In the genomic region with DNA sequence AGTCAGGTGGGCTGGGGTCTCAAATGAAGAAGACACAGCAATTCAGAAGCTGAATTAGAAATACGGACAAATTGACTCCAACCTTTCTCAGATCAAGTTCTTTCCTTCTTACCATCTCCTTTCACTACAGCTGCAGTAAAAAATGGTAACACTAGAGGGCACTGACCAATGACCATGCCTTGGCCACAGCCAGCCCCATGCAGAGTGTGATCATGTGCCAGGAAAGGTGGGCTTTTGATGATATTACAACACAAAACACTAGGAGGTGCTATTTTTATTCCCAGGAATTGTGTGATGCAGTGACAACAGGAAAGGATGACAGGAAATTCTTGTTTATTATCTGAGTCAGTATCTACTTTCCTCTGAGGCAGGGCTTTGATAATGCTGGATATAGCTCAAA, we compare ENCODE assay signal across 9 mouse cellular contexts. TPM values are rescaled to one million over a fixed set of nuclear protein-coding genes. Genes with fewer than 3 reads are reported as not detected.
A peak's percentile ranks its signal among the peaks of the same experiment; 100 is the strongest.
DNase-seq lines count a peak whose midpoint lies in the region; ATAC-seq and TF ChIP-seq lines count a peak whose summit lies in the region.
"Had no signal": no experiment of that assay in that cellular context is flagged by ENCODE, and none has a peak within 500 bp of the region (broad histone marks: within the 10 kb centered on the region; RNA-seq: fewer than 3 reads in every experiment).

No protein-coding gene starts in this region.

- DNase-seq in cerebellum, postnatal 10 days: peak; percentile 26 to 41
- no peak for DNase-seq in cerebellum, adult 8-10 months
- no peak for DNase-seq in testis, postnatal 14 days (ENCODE audit: low spot score)
- peak; percentile 60 for DNase-seq in kidney, postnatal 0 days (ENCODE audit: low spot score)
- no peak for DNase-seq in midbrain, postnatal 0 days (ENCODE audit: low spot score)
- no peak for DNase-seq in left cerebral cortex, postnatal 10 days (ENCODE audit: extremely low spot score in 1 of 2, low spot score in 2 of 2)
- no peak for DNase-seq in frontal cortex, postnatal 14 days (ENCODE audit: low spot score in 2 of 2)

- H3K4me2 ChIP-seq in kidney, postnatal 0 days (ENCODE audit: low read length): no peak overlapping the region
- H3K4me2 ChIP-seq in midbrain, postnatal 0 days (ENCODE audit: low read depth, low read length, poor library complexity, severe bottlenecking): no peak overlapping the region

- WGBS in kidney, postnatal 0 days: 68% methylated on average over 1 of the region's 1 CpGs
- WGBS in midbrain, postnatal 0 days: 66% methylated on average over 1 of the region's 1 CpGs

- H3K4me1 ChIP-seq in testis, adult 2 months (ENCODE audit: control insufficient read depth, insufficient read depth, low read length): no peaks in the 10 kb centered on the region
- H3K4me1 ChIP-seq in kidney, postnatal 0 days (replicated peaks; ENCODE audit: insufficient read depth, low read length): no peaks in the 10 kb centered on the region
- no peaks in the 10 kb centered on the region for H3K4me1 ChIP-seq in midbrain, postnatal 0 days (ENCODE audit: insufficient read depth, low read length)

- H3K27ac ChIP-seq in testis, adult 2 months (ENCODE audit: control insufficient read depth, insufficient read depth, low read depth, low read length): no peak overlapping the region
- no peak overlapping the region for H3K27ac ChIP-seq in kidney, postnatal 0 days
- H3K27ac ChIP-seq in midbrain, postnatal 0 days (ENCODE audit: low read depth, low read length): no peak overlapping the region

- no peaks in the 10 kb centered on the region for H3K36me3 ChIP-seq in testis, adult 2 months (ENCODE audit: control insufficient read depth, insufficient read depth, low read length)
- H3K36me3 ChIP-seq in kidney, postnatal 0 days (ENCODE audit: insufficient read depth, low read length): no peaks in the 10 kb centered on the region
- H3K36me3 ChIP-seq in midbrain, postnatal 0 days (ENCODE audit: insufficient read depth, low read length): no peaks in the 10 kb centered on the region

- no peaks in the 10 kb centered on the region for H3K9me3 ChIP-seq in kidney, postnatal 0 days (replicated peaks; ENCODE audit: low read length)
- H3K9me3 ChIP-seq in midbrain, postnatal 0 days (ENCODE audit: low read length): no peaks in the 10 kb centered on the region

- no peak overlapping the region for H3K9ac ChIP-seq in kidney, postnatal 0 days (ENCODE audit: low read depth, low read length)
- no peak overlapping the region for H3K9ac ChIP-seq in midbrain, postnatal 0 days (replicated peaks; ENCODE audit: low read length, poor library complexity, severe bottlenecking)

- peak; percentile 14; the same call in 1 of the 2 replicates for TF ChIP-seq CTCF in testis, adult 2 months (IDR thresholded peaks at IDR 0.05; ENCODE audit: control insufficient read depth, insufficient read depth, insufficient replicate concordance, low read depth, low read length)
- peak; percentile 69 for TF ChIP-seq CTCF in kidney, postnatal 0 days (IDR thresholded peaks at IDR 0.05; ENCODE audit: low read depth)
- peak; percentile 32 for TF ChIP-seq CTCF in midbrain, postnatal 0 days (IDR thresholded peaks at IDR 0.05)

- no peak; the same call in 1 of the 2 replicates for ATAC-seq in kidney, postnatal 0 days (replicated peaks; ENCODE audit: low FRiP score, low read depth)
- ATAC-seq in midbrain, postnatal 0 days (ENCODE audit: low FRiP score): no peak

- H3K4me3 ChIP-seq in testis, adult 2 months (ENCODE audit: control insufficient read depth, low read depth, low read length): no peak overlapping the region
- no peak overlapping the region for H3K4me3 ChIP-seq in kidney, postnatal 0 days (replicated peaks; ENCODE audit: low read depth, low read length)
- no peak overlapping the region for H3K4me3 ChIP-seq in midbrain, postnatal 0 days (ENCODE audit: low read depth, low read length)

- no peaks in the 10 kb centered on the region for H3K27me3 ChIP-seq in testis, adult 2 months (ENCODE audit: control insufficient read depth, insufficient read depth, low read length)
- H3K27me3 ChIP-seq in kidney, postnatal 0 days (ENCODE audit: insufficient read depth, low read length): no peaks in the 10 kb centered on the region
- no peaks in the 10 kb centered on the region for H3K27me3 ChIP-seq in midbrain, postnatal 0 days (ENCODE audit: insufficient read depth, low read length)

- intact Hi-C loops in left cerebral cortex, postnatal 10 days (cut with DNase I): no loop called here

- no peak for TF ChIP-seq POLR2A in testis, adult 2 months (IDR thresholded peaks at IDR 0.05; ENCODE audit: control insufficient read depth, low read depth, low read length)

RNA-seq across cellular contexts. Expression of a gene that starts 11.6 kb away (rescaled TPM):
- polyA plus RNA-seq in testis, adult 2 months (2012; rRNA removed): 0.05 and 0.06 TPM in 2 replicates
- not detected in 2 replicates for polyA plus RNA-seq in kidney, postnatal 0 days (2015; fragmentation: Nextera tagmentation; extraction: Ambion mirVana)
- not detected in 2 replicates for total RNA-seq in midbrain, postnatal 0 days (2014; rRNA removed)
- polyA plus RNA-seq in midbrain, postnatal 0 days (2015; fragmentation: Nextera tagmentation; extraction: Ambion mirVana): not detected in 2 replicates
- under 1 TPM in 1 of 2 experiments, not detected in 1; 0.10 TPM for total RNA-seq in left cerebral cortex, postnatal 10 days (2021)

RNA-seq across cellular contexts. Expression of a gene that starts 55.1 kb away (rescaled TPM):
- not detected in 2 replicates for polyA plus RNA-seq in testis, adult 2 months (2012; rRNA removed)
- not detected in 2 replicates for polyA plus RNA-seq in kidney, postnatal 0 days (2015; fragmentation: Nextera tagmentation; extraction: Ambion mirVana)
- total RNA-seq in midbrain, postnatal 0 days (2014; rRNA removed): not detected in 2 replicates
- polyA plus RNA-seq in midbrain, postnatal 0 days (2015; fragmentation: Nextera tagmentation; extraction: Ambion mirVana): 0.15 TPM in 1 of 2 replicates, not detected in the other
- total RNA-seq in left cerebral cortex, postnatal 10 days (2021): not detected
- total RNA-seq: heart, postnatal 10 days had no signal

Comparison
In these comparisons a context has a peak if more than half of its experiments do, and no peak if none do; other contexts are left out.
1. DNase-seq: peak in cerebellum, postnatal 10 days (2 of 2) and kidney, postnatal 0 days (single experiment); none in cerebellum, adult 8-10 months (single experiment), testis, postnatal 14 days (single experiment), midbrain, postnatal 0 days (single experiment), left cerebral cortex, postnatal 10 days (0 of 2) and frontal cortex, postnatal 14 days (0 of 2).
2. CTCF ChIP-seq: peak in every context shown above with its lines; median percentile 69 in kidney, postnatal 0 days; 32 in midbrain, postnatal 0 days; 14 in testis, adult 2 months.